Mouse (Mus musculus) brain, embryonic 14.5 days (tissue): ENCODE measurements at regions not wholly inside any gene's neighbourhood (a gene's known extent, or its start where the extent isn't known, plus 50 kb on each side); places are given as distances from the start of the nearest gene placed in this dataset.

Experiments used
- DNase-seq: peaks from one replicate; pipeline ENCODE4 v3.0.0-alpha.2; 2011; ENCODE audit warnings: low read depth
- CTCF ChIP-seq: fragments of 200-500 bp; IDR thresholded peaks from 2 replicates; pipeline ENCODE4 v1.5.1; 2012; ENCODE audit warnings: inconsistent platforms, mild to moderate bottlenecking, moderate library complexity, borderline replicate concordance; ENCODE audit not compliant: insufficient read depth, insufficient read length; ENCODE audit errors: extremely low read depth
- POLR2A ChIP-seq: fragments of 200-500 bp; IDR thresholded peaks from 2 replicates; pipeline ENCODE4 v1.6.1; 2012; ENCODE audit warnings: mild to moderate bottlenecking, inconsistent platforms, borderline replicate concordance; ENCODE audit not compliant: poor library complexity, insufficient read depth, insufficient read length, severe bottlenecking; ENCODE audit errors: extremely low read depth

DNA sequence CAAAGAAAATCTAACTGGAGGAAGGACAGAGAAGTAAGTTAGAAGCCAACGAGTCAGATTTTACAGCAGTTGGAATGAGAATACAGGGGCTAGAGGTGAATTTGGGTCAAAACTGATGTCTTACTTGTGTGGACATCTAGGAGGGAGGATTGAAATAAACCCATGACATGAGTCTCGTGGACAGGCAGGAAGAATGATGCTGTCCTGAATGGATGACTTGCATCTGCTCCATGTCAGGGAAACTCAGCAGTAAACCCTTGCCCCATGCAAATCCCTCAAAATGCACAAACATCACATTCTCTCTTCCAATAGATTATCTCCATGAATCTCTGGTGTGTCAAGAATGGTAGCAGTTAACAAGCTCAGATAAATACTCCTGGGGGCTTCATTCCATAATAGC lies 729.1 kb downstream of the Dhx35 start:
- TF ChIP-seq POLR2A (no peak), CTCF (no peak)
- no peak for DNase-seq

DNA sequence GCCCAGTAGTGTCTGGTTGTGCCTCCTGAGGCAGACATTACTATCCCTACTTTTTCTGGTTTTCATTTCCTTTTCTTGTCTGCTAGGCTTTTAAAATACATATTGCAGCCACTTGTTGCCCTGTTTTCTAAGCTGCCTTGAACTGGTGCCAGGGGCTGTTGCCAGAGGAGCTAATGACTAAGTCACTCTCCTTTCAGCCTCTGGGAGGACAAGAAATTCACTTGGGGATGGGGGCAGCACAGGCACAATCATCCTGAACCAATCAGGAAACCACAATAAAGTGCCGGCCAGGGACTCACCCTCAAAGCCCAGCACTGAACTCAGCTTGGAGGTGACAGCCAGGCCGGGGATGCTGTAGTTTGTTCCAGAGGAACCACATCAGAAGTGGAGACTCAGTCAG lies 740.3 kb downstream of the Dhx35 start:
- DNase-seq, result peak; percentile 34
- no peak for TF ChIP-seq CTCF
- no peak for TF ChIP-seq POLR2A

DNA sequence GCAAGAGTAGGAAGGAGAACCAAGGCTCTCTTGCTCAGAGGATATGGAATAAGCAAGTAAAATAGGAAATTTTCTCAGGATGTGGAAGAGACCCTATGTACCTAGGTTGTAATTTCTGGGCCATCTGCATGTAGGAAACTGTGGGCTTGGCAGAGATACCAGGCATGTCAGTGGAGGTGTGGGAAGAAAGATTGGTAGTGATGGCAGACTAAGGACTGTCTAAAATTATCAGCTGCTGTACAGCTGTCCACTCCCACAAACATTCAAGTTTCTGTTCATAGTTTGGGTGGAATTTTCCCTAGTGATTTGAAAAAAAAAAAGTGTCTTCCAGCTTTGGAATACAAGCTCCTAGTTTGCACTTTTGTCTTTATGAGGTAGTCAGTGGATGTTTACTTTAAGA lies 744.7 kb downstream of the Dhx35 start:
- TF ChIP-seq CTCF, result no peak
- TF ChIP-seq POLR2A, result no peak
- DNase-seq, result no peak

DNA sequence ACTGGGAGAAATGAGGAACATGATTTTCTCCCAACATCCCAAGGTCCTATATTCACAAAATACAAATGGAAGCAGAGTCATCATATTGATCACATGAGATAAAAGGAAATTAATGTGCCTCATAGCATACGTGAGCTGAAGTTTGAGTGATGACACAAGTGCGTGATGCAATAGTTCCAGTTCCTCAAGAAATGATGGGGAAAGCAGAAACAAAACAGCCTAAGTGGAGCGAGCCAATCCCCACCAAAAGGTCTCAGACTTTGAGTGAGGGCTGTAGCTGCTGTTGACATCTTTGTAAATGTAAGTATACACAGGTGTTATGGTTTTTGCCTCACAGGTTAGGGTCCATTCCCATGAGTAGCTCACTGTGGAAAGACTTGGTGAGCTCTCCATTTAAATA lies 763.0 kb downstream of the Dhx35 start:
- no peak for TF ChIP-seq POLR2A
- DNase-seq, result no peak

DNA sequence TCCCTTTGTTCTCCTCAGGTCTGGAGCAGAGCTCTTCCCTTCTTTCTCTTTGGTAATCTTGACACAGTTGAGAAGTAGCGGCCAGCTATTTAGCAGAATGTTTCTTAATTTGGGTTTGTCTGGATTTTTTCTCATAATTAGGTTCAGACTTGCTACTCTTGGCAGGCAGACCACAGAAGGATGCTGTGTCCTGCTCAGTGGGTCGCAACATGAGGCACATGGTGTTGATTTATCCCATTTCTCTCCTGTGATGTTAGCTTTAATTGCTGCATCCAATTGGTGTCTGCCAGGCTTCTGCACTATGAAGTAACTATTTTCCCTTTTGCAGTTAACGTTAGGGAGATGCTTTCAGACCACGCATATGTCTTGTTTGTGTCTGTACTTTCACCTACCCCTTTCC lies 768.7 kb downstream of the Gm826 start:
- TF ChIP-seq POLR2A (no peak), CTCF (no peak)
- DNase-seq, result peak; percentile 25

DNA sequence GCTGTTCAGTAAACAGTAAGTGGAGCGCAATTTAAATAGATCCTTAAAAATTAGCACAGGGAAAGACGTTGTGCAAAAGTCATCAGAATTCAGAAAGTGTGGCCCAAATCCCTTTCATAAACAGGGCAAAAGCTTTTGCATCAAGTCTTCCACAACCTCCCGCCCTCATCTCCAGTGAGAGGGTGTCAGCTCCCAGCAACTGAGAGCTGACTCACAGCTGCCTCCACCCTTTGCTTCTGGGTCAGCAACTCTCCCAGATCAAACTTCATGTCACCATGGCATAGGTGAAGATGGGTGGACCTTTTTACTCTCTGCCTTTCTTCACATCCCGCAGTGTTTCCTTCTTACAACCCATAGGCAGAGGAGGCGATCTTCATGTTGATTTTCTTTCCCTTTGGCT lies 768.0 kb downstream of the Gm826 start:
- DNase-seq, result no peak
- TF ChIP-seq CTCF (no peak), POLR2A (no peak)

DNA sequence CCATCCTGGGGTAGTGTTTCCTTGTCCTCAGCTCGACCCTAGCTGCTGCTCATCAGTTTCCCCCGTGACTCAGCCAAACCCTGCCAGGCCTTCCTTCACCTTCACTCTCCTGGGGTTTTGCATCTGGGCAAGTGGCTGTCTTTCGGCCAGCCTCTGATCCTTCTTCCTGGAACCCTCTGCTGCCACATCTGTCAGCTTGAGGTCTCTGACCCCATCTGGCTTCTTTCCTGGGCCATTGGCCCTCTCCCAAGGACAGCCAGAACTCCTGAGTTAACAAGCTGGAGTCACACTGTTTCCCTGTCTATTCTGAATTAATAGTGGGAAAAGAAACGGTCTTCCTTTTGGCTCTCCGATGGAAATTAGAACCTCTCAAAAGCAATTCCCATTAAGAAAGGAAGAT lies 767.5 kb downstream of the Gm826 start:
- TF ChIP-seq CTCF, result no peak
- no peak for TF ChIP-seq POLR2A
- no peak for DNase-seq

DNA sequence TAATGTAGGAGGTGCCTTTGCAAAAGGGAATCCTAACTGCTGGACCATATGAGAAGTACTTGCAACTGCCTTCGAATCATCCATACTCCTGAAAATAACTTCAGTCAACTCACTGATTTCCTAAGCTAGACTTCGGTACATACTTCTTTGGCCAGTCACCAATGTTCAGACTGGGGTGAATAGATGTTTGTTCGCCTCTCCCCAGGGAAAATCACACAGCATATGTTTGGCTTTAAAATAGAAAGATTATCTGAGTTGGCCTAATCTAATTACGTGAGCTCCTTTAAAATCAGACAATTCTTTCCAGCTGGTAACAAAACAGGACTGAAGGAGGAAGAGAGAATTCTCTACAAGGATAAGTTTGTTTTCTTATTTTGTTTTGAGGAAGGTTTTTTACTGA lies 765.6 kb downstream of the Gm826 start:
- no peak for DNase-seq
- no peak for TF ChIP-seq CTCF

DNA sequence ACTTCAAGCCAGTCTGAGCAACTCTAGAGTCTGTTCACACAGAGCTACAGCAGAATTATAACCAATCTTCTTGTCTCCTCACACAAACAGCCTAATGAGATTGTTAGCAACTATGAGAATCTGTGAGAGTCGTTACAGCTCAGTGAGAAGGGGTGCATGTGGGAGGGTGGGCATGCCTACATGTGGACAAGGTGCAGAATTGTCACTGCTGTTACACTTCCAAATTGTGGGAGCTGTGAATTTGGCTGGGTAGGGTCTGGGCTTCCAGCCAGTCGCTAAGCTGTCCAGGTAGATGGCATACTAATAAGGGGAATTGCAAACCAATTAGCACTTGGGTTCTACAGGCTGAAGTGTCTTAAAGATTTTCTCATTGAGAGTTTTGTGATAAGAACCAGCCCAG lies 762.1 kb downstream of the Gm826 start:
- TF ChIP-seq POLR2A, result no peak
- no peak for TF ChIP-seq CTCF
- DNase-seq, result peak; percentile 83

DNA sequence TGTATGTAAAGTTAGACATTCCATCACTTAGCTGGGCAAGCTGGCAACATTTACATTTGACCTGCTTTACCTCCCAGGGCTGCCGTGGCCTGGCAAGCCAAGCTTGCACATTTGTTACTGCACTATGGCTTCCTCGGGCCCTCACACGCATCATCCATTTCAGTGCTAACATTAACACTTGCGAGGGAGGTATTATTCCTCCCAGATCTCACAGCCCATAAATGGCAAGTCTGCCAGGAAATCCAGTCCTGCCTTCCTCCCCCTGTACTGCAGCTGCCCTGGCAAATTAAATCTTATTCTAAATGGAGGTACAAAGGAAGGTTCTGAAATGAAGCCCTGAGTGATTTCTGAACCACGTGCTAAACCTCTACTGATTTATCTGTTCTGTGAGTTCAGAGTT lies 758.7 kb downstream of the Gm826 start:
- no peak for TF ChIP-seq POLR2A
- no peak for DNase-seq

DNA sequence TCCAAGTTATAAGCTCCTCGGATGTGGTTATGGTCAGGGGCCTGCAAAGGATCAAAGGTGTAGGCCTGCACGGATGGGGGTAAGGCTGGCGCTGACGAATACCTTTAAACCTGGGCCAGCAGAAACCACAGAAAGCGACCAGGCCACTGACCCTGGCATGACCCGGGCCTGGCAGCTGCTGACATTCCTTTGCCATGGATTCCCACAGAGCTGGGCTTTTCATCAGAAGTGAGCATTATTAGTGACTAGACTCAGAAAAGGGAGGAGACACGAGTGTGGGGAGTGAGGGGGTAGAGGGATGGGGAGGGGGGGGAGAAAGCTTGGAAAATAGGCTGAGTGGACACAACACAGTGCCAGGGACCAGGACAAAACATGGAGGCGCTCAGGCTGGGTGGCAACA lies 750.9 kb downstream of the Gm826 start:
- no peak for DNase-seq
- TF ChIP-seq POLR2A (no peak), CTCF (no peak)

DNA sequence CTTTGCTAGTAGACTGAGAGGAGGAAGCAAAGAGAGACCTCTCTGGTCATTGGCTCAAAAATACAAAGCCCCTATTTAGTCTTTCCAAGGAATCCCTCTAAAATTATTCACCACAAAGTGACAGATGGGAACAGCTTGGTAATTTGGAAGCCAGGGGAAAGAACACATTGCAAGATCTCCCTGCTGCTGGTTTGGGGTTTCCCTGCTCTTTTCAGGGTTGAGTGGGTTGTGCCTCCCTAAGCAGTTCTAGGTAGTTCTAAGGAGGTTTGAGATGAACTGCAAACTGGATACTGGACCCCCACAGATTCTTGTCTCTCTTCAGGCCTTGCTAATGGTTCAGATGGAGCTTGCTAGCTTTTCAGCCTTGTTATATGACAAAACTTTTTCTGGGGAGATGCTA lies 749.3 kb downstream of the Gm826 start:
- TF ChIP-seq CTCF (no peak), POLR2A (no peak)
- peak; percentile 60 for DNase-seq

DNA sequence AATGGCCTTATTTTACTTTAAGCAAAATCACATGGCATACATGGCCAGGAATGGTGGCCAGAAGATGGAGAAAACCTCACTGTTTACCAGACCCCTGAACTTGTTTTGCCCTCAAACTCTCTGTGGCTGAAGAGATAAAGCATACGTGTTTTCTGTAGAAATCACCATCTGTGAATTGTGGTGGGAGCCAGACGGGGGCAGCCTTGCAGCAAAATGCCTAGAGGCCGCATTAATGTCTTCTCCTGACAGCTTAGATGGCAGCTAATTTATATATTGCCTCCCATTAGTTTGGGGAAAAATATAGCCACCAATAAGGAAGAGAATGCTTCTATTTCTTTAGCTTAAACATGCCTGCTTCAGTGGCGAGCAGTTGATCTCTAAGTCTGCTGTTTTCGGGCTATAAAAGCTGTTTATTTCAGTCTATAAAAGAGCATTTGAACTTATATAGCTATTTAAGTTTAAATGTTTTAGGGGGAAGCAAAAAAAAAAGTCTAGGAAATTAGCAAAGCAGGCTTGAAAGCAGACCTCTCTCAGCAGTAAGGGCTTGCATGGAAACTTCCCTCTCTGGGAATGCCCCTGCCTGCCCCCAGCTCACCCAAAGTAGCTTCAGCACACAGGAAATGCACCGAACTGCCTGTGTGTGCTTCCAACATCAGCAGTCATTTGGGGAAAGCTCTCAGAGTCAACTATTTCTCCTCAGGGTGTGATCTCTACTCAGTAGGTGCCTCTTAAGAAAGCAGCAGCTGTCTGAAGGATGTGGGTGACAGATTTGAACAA lies 747.1 kb downstream of the Gm826 start:
- peak; percentile 68 for DNase-seq
- TF ChIP-seq POLR2A (no peak), CTCF (peak; percentile 49; the same call in 1 of the 2 replicates)
